Mouse (Mus musculus): ENCODE data around the gene Ppfibp1. TPM values are rescaled to one million over a fixed set of nuclear protein-coding genes. Genes with fewer than 3 reads are reported as not detected.
A peak's percentile ranks its signal among the peaks of the same experiment; 100 is the strongest.

Ppfibp1 gene
- polyA plus RNA-seq, 1 experiment, result 66.6 TPM

DNA sequence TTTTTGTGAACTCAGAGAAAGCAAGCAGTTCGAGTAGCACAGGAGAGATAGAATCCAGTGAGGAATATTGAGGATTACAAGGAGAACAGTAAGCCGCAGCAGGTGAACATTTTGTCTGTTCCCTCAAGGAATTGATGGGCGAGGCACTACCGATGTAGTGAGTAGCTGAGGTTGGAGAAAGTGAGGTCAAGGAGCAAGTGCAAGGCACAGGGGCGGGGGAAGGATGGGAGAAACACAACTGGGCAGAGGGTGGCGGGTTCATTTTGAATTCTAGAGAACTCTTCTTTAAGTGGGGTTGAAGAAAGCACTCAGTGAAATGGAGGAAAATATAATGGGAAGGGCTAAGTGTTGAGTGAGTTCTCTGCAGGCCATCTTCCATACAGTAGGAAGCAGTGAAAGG lies 10.4 kb downstream of the Ppfibp1 start:
- Histone ChIP-seq H3K9me3 (replicated peaks; ENCODE audit: control insufficient read depth, insufficient read depth, low read length, poor library complexity, severe bottlenecking) (no peaks in the 10 kb centered on the region), H3K4me1 (ENCODE audit: control insufficient read depth, insufficient read depth, low read length) (no peaks in the 10 kb centered on the region), H3K27ac (ENCODE audit: insufficient read depth, low read length) (no peak overlapping the region), H3K9ac (ENCODE audit: low read depth, poor library complexity, severe bottlenecking) (no peak overlapping the region), H3K4me3 (ENCODE audit: low read depth, low read length) (no peak overlapping the region), H3K27me3 (ENCODE audit: control insufficient read depth, insufficient read depth, low read length, poor library complexity, severe bottlenecking) (no peaks in the 10 kb centered on the region), H3K36me3 (ENCODE audit: control insufficient read depth, insufficient read depth, low read length, poor library complexity, severe bottlenecking) (no peaks in the 10 kb centered on the region)
- TF ChIP-seq POLR2A (IDR thresholded peaks at IDR 0.05; ENCODE audit: insufficient read depth, low read length) (no peak), EP300 (IDR thresholded peaks at IDR 0.05; ENCODE audit: insufficient read depth, low read depth, low read length) (no peak), CTCF (IDR thresholded peaks at IDR 0.05; ENCODE audit: low read depth, low read length) (no peak)

DNA sequence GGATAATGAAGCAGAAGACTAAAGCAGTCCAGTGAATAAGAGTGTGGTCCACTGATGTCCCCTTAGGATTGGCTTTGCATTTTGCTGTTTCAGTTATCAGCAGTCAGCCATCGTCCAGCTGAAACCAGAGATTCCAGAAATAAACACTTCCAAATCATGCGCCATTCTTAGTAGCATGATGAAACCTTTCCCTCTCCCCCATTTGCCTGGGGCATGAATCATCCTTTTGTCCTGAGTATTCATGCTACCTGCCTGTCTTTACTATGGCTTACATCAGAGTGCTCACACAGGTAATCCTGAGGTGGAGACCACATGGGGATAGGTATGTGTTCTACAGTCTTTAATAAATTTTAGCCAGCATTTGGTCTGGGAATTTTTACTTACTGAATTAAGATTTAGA lies 11.4 kb downstream of the Ppfibp1 start:
- H3K9me3 ChIP-seq (replicated peaks; ENCODE audit: control insufficient read depth, insufficient read depth, low read length, poor library complexity, severe bottlenecking), result no peaks in the 10 kb centered on the region
- no peak overlapping the region for H3K9ac ChIP-seq (ENCODE audit: low read depth, poor library complexity, severe bottlenecking)
- no peaks in the 10 kb centered on the region for H3K36me3 ChIP-seq (ENCODE audit: control insufficient read depth, insufficient read depth, low read length, poor library complexity, severe bottlenecking)
- H3K4me1 ChIP-seq (ENCODE audit: control insufficient read depth, insufficient read depth, low read length), result no peaks in the 10 kb centered on the region
- no peak overlapping the region for H3K27ac ChIP-seq (ENCODE audit: insufficient read depth, low read length)
- TF ChIP-seq POLR2A (IDR thresholded peaks at IDR 0.05; ENCODE audit: insufficient read depth, low read length), result no peak
- no peak for TF ChIP-seq CTCF (IDR thresholded peaks at IDR 0.05; ENCODE audit: low read depth, low read length)
- no peak for TF ChIP-seq EP300 (IDR thresholded peaks at IDR 0.05; ENCODE audit: insufficient read depth, low read depth, low read length)
- H3K4me3 ChIP-seq (ENCODE audit: low read depth, low read length), result no peak overlapping the region
- H3K27me3 ChIP-seq (ENCODE audit: control insufficient read depth, insufficient read depth, low read length, poor library complexity, severe bottlenecking), result no peaks in the 10 kb centered on the region

DNA sequence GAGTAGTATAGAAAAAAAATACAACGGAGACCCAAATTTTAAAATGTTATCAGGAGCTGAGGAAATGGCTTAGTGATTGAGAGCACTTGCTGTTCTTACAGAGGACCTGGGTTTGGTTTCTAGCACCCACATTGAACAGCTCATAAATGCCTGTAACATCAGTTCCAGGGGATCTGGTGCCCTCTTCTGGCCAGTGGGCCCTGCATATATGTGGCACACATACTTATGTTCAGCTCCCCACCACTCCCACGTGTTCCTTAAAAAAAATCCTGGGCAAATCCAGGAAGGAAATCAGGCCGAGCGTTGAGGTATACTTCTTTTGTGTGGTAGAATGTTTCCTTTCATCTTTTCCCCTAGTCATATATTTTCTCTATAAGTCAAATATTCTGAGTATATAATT lies 13.6 kb downstream of the Ppfibp1 start:
- Histone ChIP-seq H3K9ac (ENCODE audit: low read depth, poor library complexity, severe bottlenecking) (no peak overlapping the region), H3K4me1 (ENCODE audit: control insufficient read depth, insufficient read depth, low read length) (no peaks in the 10 kb centered on the region), H3K4me3 (ENCODE audit: low read depth, low read length) (no peak overlapping the region), H3K27ac (ENCODE audit: insufficient read depth, low read length) (no peak overlapping the region), H3K9me3 (replicated peaks; ENCODE audit: control insufficient read depth, insufficient read depth, low read length, poor library complexity, severe bottlenecking) (no peaks in the 10 kb centered on the region), H3K27me3 (ENCODE audit: control insufficient read depth, insufficient read depth, low read length, poor library complexity, severe bottlenecking) (no peaks in the 10 kb centered on the region), H3K36me3 (ENCODE audit: control insufficient read depth, insufficient read depth, low read length, poor library complexity, severe bottlenecking) (no peaks in the 10 kb centered on the region)
- TF ChIP-seq CTCF (IDR thresholded peaks at IDR 0.05; ENCODE audit: low read depth, low read length) (peak; percentile 10), EP300 (IDR thresholded peaks at IDR 0.05; ENCODE audit: insufficient read depth, low read depth, low read length) (no peak)

DNA sequence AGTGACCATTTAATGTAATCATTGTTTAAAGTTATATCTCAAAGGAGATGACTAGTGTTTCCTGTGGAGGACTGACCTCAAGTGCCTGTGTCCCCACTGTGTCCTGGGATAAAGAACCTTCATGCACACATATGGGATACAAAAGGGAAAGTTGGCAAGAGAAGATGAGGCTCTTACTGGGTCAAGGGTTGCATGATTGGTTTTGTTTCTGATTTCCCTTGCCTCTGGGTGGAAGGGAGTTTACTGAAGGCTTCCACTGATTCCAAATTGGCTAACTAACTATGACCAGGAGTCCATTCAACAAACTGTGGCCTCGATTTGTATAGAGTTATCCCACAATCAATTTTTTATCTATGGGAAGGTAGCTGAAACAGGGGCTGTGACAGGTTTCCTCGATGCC lies 15.3 kb downstream of the Ppfibp1 start:
- Histone ChIP-seq H3K36me3 (ENCODE audit: control insufficient read depth, insufficient read depth, low read length, poor library complexity, severe bottlenecking) (no peaks in the 10 kb centered on the region), H3K9ac (ENCODE audit: low read depth, poor library complexity, severe bottlenecking) (no peak overlapping the region), H3K4me1 (ENCODE audit: control insufficient read depth, insufficient read depth, low read length) (no peaks in the 10 kb centered on the region), H3K9me3 (replicated peaks; ENCODE audit: control insufficient read depth, insufficient read depth, low read length, poor library complexity, severe bottlenecking) (no peaks in the 10 kb centered on the region), H3K27ac (ENCODE audit: insufficient read depth, low read length) (no peak overlapping the region), H3K4me3 (ENCODE audit: low read depth, low read length) (no peak overlapping the region), H3K27me3 (ENCODE audit: control insufficient read depth, insufficient read depth, low read length, poor library complexity, severe bottlenecking) (no peaks in the 10 kb centered on the region)
- TF ChIP-seq CTCF (IDR thresholded peaks at IDR 0.05; ENCODE audit: low read depth, low read length) (no peak), POLR2A (IDR thresholded peaks at IDR 0.05; ENCODE audit: insufficient read depth, low read length) (no peak), EP300 (IDR thresholded peaks at IDR 0.05; ENCODE audit: insufficient read depth, low read depth, low read length) (no peak)

DNA sequence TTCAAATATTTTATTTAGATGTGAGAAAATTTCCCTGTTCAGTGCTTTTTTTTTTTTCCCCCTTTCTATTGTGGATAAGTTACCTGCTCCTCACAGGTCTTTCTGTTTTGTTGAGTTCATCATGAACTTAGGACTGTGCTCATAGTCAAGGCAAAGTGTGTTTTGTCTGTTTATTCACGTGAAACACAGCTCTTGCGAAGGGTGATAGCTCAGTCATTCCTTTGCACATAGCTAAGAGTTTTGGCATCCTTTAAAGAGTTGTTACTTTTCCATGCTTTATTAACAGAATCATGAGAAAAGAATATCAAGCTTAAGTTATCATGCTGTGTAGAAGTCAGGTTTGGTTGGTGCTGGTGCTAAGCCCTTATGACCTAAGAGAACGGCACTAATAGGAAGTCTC lies 16.4 kb downstream of the Ppfibp1 start:
- TF ChIP-seq POLR2A (IDR thresholded peaks at IDR 0.05; ENCODE audit: insufficient read depth, low read length), result no peak
- TF ChIP-seq CTCF (IDR thresholded peaks at IDR 0.05; ENCODE audit: low read depth, low read length), result no peak
- no peak for TF ChIP-seq EP300 (IDR thresholded peaks at IDR 0.05; ENCODE audit: insufficient read depth, low read depth, low read length)
- Histone ChIP-seq H3K9ac (ENCODE audit: low read depth, poor library complexity, severe bottlenecking) (no peak overlapping the region), H3K36me3 (ENCODE audit: control insufficient read depth, insufficient read depth, low read length, poor library complexity, severe bottlenecking) (no peaks in the 10 kb centered on the region), H3K27me3 (ENCODE audit: control insufficient read depth, insufficient read depth, low read length, poor library complexity, severe bottlenecking) (no peaks in the 10 kb centered on the region), H3K9me3 (replicated peaks; ENCODE audit: control insufficient read depth, insufficient read depth, low read length, poor library complexity, severe bottlenecking) (no peaks in the 10 kb centered on the region), H3K4me1 (ENCODE audit: control insufficient read depth, insufficient read depth, low read length) (no peaks in the 10 kb centered on the region), H3K27ac (ENCODE audit: insufficient read depth, low read length) (no peak overlapping the region), H3K4me3 (ENCODE audit: low read depth, low read length) (no peak overlapping the region)

DNA sequence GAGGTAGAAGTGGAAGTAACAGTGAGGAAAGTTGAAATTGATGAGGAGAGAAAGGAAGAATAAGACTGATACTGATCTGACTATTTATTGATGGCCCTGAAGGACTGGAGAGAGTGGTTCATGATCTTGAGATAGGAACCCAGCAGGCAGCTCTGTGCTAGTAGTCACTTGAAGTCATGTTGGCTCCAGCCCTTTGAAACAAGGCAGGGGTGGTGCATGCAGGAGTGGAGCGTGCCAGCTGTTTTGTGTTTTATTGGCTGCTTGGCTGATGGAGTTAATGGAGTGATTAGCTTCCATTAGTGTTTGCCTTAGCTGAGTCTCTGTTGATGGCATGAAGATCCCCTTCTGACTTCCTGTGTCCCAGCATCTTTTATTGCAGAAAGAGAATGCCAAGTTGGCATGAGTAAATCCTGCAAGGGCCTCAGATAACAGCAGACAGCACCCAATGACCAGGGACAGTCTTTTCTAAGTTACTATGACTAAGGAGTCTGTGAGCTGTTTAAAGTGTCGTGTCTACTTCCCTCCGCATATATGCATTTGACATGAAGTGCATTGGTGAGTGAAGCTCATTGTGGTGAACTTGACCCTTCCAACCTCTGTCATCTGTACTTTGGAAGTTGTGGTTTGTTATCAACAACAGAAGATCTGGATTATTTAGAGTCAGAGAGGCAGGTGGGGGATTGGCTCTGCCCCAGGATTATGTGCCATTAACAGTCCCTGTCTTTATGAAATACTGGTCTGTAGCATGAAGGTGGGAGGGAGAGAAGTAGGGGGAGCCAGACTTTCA lies 17.9 kb downstream of the Ppfibp1 start:
- H3K9me3 ChIP-seq (replicated peaks; ENCODE audit: control insufficient read depth, insufficient read depth, low read length, poor library complexity, severe bottlenecking), result no peaks in the 10 kb centered on the region
- H3K4me3 ChIP-seq (ENCODE audit: low read depth, low read length), result no peak overlapping the region
- H3K4me1 ChIP-seq (ENCODE audit: control insufficient read depth, insufficient read depth, low read length), result no peaks in the 10 kb centered on the region
- no peaks in the 10 kb centered on the region for H3K36me3 ChIP-seq (ENCODE audit: control insufficient read depth, insufficient read depth, low read length, poor library complexity, severe bottlenecking)
- H3K9ac ChIP-seq (ENCODE audit: low read depth, poor library complexity, severe bottlenecking), result no peak overlapping the region
- no peak for TF ChIP-seq POLR2A (IDR thresholded peaks at IDR 0.05; ENCODE audit: insufficient read depth, low read length)
- no peak for TF ChIP-seq CTCF (IDR thresholded peaks at IDR 0.05; ENCODE audit: low read depth, low read length)
- TF ChIP-seq EP300 (IDR thresholded peaks at IDR 0.05; ENCODE audit: insufficient read depth, low read depth, low read length), result no peak
- H3K27ac ChIP-seq (ENCODE audit: insufficient read depth, low read length), result no peak overlapping the region
- no peaks in the 10 kb centered on the region for H3K27me3 ChIP-seq (ENCODE audit: control insufficient read depth, insufficient read depth, low read length, poor library complexity, severe bottlenecking)
